Mouse (Mus musculus): ENCODE results near the gene Gm4353. TPM values are rescaled to one million over a fixed set of nuclear protein-coding genes. Genes with fewer than 3 reads are reported as not detected.

The Gm4353 gene
- polyA plus RNA-seq, 1 experiment from 2014 or later = 1.1 TPM

DNA sequence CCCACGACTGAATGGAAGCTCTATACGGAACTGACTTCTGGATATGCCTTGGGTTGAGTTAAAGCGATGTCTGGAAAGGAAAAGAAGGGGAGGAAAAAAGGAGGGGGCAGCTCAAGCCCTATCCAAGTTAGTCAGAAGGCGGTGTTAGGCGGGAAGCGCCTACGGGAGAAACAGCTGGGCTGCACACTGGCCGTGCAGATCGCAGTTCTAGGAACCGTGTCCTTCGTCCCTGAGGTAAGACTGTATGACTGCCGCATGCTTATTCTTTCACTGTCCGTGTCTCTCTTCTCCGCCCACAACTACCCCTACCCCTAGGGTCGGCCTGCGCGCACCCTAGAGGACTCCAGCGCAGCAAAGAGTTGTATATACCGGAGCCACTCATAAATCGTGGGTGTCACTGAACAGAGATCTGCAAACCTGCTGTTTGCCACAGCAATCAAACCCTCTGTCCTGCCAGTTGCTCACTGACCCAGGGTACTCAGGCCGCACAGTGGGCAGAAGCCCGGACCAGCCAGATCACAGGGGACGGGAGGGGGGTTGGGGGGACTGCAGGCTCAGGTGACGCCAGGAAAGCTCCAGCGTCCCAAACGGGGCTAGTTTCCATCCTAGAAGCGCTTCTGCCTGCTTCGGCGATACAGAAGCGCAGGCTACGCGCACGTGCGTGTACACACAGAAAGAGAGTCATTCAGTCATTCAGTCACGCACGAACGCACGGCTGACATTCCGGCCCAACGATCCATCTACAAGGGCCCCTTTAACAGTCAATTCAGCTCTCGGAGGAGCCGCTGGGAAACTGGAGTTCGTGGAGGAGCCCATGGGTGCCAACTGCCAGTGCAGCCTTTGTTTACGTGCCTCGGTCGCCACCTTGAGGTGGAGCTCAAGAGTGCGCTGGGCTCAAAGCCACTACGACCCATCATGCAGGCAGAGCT is 44.6 kb downstream of the Gm4353 start:
- peak; percentile 77 for ATAC-seq (ENCODE audit: borderline replicate concordance, extremely low read depth, low FRiP score, low TSS enrichment)
- Histone ChIP-seq H3K4me3 (peak overlapping the region; percentile 48), H3K4me2 (peak overlapping the region; percentile 97), H3K9me3 (no peaks in the 10 kb centered on the region), H3K27ac (no peak overlapping the region), H3K4me1 (peaks cover 20% of the 10 kb centered on the region), H3K36me3 (no peaks in the 10 kb centered on the region), H3K9ac (peak overlapping the region; percentile 32), H3K27me3 (peaks cover 48% of the 10 kb centered on the region)
- under 1% methylated on average over 48 of the region's 48 CpGs for WGBS

DNA sequence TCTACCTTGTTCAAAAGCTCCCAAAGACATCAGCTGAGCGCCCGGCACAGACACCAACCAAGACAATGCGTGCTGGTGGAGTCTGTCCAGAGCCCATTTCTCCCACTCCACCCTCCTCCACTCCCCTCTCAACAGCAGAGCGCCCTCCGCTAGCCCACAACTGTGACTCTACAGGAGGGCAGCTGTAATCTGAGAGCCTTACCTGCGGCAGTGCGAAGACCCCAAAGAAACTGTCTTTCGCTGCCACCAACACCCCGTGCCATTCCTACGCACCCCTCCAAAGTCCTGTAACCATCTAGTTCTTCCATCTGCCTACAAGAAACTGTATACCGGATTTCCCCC is 45.3 kb downstream of the Gm4353 start, which contains the start of gene 1110004F10Rik:
Gene 1110004F10Rik (plus strand): TSS at position 202 of the 342 bp plus-strand sequence.
- Histone ChIP-seq H3K9me3 (no peaks in the 10 kb centered on the region), H3K4me3 (peak within 1 kb of the TSS; percentile 48), H3K27me3 (peaks cover 53% of the 10 kb centered on the region), H3K36me3 (no peaks in the 10 kb centered on the region), H3K27ac (no peak within 1 kb of the TSS), H3K9ac (peak within 1 kb of the TSS; percentile 32), H3K4me1 (peaks cover 26% of the 10 kb centered on the region), H3K4me2 (peak within 1 kb of the TSS; percentile 97)
- WGBS = 2% methylated on average over 11 of the region's 11 CpGs
- 0 out of 2 replicates have a peak, but pooled peaks have one; percentile 23 for ATAC-seq (ENCODE audit: borderline replicate concordance, extremely low read depth, low FRiP score, low TSS enrichment)

DNA sequence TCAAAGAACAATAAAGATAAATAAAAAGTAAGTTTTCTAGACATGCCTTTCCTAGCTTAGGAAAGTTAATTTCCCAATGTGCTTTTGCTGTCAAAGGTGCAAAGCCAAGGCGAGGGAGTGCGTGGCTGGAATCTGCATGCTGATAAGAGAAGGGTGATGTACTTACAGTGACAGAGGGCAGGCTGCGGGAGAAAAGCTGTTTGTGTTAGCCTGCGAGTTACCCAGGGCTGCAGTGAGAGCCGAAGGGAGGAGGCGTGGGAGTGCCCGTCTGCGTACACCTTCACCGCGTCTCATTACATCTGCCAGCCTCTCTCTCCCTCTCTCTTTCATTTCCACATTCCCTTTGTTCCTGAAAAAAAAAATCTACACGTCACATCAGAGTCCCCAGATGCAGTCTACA is 45.9 kb downstream of the Gm4353 start, which contains the start of gene Sox6:
Gene Sox6 (minus strand): TSS at position 286 of the 400 bp plus-strand sequence.
- Histone ChIP-seq H3K4me1 (peaks cover 33% of the 10 kb centered on the region), H3K27ac (no peak within 1 kb of the TSS), H3K9me3 (no peaks in the 10 kb centered on the region), H3K4me2 (peak within 1 kb of the TSS; percentile 97), H3K36me3 (no peaks in the 10 kb centered on the region), H3K9ac (peak within 1 kb of the TSS; percentile 32; the same call in 1 of the 2 replicates), H3K4me3 (peak within 1 kb of the TSS; percentile 48), H3K27me3 (peaks cover 60% of the 10 kb centered on the region)
- no peak for ATAC-seq (ENCODE audit: borderline replicate concordance, extremely low read depth, low FRiP score, low TSS enrichment)
- 3% methylated on average over 11 of the region's 11 CpGs for WGBS

DNA sequence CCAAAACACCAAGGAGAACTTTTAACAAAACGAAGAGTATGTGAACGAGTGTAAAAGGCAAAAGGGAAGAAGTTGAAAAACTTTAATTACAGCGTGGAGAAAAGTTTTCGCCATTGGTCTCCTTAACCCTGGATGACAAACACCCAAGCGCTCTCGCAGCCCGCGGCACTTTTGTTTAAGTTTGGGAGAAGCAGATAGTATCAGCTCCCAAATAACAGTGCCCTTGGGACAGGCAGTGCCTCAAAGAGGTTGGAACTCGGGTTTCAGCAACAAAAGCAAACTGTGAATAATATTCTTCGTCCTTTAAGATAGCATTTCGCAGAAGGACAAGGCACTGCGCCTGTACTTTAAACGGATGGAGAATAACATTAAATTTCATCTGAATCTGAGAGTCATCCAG is 46.4 kb downstream of the Gm4353 start:
- peaks cover 61% of the 10 kb centered on the region for H3K27me3 ChIP-seq
- H3K36me3 ChIP-seq = no peaks in the 10 kb centered on the region
- peak overlapping the region; percentile 48 for H3K4me3 ChIP-seq
- H3K4me2 ChIP-seq = peak overlapping the region; percentile 97
- H3K9me3 ChIP-seq = no peaks in the 10 kb centered on the region
- H3K27ac ChIP-seq = no peak overlapping the region
- no peak overlapping the region for H3K9ac ChIP-seq
- 3% methylated on average over 13 of the region's 13 CpGs for WGBS
- peaks cover 34% of the 10 kb centered on the region for H3K4me1 ChIP-seq
- ATAC-seq (ENCODE audit: borderline replicate concordance, extremely low read depth, low FRiP score, low TSS enrichment) = no peak

DNA sequence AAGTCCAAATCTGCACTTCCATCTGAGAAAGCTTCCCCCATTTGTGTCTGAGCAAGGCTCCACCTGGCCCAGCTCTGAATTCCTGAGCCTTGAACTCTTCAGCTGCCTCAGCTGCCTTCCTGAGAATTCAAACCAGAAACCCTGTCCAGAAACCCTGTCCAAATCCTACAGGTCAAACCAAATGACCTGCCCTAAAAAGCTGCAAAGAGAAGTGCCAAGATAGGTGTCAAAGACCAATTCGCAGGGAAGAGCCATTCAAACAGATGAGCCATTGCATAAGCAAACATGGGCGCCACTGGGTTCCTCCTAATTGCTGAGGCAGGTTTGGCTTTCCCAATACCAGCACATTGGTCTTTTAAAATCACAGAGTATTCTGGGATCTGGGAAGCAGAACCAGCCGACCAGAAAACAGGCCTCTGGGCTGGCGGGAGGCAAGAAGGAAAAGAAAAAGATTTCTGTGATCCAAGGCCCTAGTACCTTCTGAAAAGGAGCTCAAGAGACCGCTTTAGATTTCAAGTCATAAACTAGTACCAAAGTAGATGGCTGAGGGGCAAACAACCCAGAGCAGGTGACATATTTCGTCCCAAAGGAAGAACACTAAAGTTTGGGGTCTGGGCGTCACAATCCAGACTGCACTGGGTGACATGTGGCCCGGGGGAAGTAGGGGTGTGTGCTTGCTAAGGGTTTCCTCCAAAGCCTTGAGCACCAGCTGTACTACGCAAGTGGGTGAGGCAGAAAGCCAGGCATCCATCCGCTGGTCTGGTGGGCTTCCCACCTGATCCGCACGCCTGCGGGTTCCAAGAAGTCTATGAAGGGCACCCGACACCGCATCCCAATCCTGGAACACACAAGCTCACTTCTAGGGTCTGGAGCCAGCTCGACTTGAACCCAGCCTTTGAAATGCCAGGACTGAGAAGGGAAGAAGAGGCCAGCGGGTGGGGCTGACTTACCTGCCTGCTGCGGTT is 47.6 kb downstream of the Gm4353 start:
- H3K36me3 ChIP-seq = no peaks in the 10 kb centered on the region
- no peak overlapping the region for H3K4me3 ChIP-seq
- peaks cover 61% of the 10 kb centered on the region for H3K27me3 ChIP-seq
- no peak overlapping the region for H3K9ac ChIP-seq
- WGBS = 50% methylated on average over 18 of the region's 18 CpGs
- ATAC-seq (ENCODE audit: borderline replicate concordance, extremely low read depth, low FRiP score, low TSS enrichment) = no peak
- no peak overlapping the region for H3K27ac ChIP-seq
- H3K9me3 ChIP-seq = no peaks in the 10 kb centered on the region
- no peak overlapping the region for H3K4me2 ChIP-seq
- peaks cover 34% of the 10 kb centered on the region for H3K4me1 ChIP-seq

DNA sequence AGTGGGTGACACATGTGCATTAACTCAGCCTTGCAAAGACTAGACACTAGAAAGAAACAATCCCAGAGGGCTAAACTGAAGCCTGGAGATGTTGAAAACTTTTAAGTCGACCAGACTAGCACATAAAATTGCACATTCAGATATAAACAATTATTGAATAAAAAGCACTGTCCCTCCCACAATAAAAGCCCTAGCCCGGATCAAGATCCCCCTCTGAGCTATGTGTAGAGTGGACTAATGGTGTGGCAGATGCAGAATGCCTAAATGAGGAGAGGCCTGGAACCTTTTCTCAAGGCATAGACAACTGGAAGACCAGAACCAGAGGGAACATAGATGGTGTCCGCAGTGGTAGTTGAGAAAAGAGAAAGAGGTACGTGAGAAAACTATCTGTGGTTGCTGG is 48.9 kb downstream of the Gm4353 start:
- WGBS = 61% methylated on average over 4 of the region's 4 CpGs
- no peak overlapping the region for H3K4me2 ChIP-seq
- H3K27me3 ChIP-seq = peaks cover 59% of the 10 kb centered on the region
- H3K36me3 ChIP-seq = no peaks in the 10 kb centered on the region
- H3K9ac ChIP-seq = no peak overlapping the region
- H3K4me1 ChIP-seq = peaks cover 37% of the 10 kb centered on the region
- no peak overlapping the region for H3K4me3 ChIP-seq
- no peak for ATAC-seq (ENCODE audit: borderline replicate concordance, extremely low read depth, low FRiP score, low TSS enrichment)
- H3K27ac ChIP-seq = no peak overlapping the region
- H3K9me3 ChIP-seq = no peaks in the 10 kb centered on the region

DNA sequence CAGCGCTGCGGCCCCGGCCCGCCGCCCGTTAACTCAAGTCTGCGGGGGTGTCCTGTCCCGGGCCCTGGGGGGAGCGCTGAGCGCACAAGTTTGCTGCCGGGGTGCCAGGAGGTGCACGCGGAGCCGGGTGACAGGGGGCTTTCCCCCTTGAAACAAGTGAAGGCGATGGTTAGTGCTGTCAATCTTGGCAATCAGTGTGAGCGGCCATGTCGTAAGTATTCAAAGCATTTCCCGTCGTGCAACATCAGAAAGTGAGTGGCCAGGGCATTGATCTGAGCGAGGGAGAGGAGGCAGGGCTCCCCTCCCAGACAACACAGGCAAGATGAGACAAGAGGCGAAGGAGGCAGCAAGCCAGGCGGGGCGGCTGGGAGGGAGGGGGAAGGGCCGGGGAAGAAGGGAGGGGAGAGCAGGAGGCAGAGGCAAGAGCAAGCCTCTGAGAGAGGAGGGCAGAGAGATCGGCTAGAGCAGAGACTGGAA is 50.1 kb downstream of the Gm4353 start:
- under 1% methylated on average over 25 of the region's 25 CpGs for WGBS
- Histone ChIP-seq H3K27me3 (peaks cover 60% of the 10 kb centered on the region), H3K36me3 (no peaks in the 10 kb centered on the region), H3K4me3 (peak overlapping the region; percentile 60), H3K27ac (peak overlapping the region; percentile 92), H3K9me3 (no peaks in the 10 kb centered on the region), H3K4me1 (peaks cover 35% of the 10 kb centered on the region), H3K9ac (peak overlapping the region; percentile 58), H3K4me2 (peak overlapping the region; percentile 98)
- peak; percentile 41 for ATAC-seq (ENCODE audit: borderline replicate concordance, extremely low read depth, low FRiP score, low TSS enrichment)

DNA sequence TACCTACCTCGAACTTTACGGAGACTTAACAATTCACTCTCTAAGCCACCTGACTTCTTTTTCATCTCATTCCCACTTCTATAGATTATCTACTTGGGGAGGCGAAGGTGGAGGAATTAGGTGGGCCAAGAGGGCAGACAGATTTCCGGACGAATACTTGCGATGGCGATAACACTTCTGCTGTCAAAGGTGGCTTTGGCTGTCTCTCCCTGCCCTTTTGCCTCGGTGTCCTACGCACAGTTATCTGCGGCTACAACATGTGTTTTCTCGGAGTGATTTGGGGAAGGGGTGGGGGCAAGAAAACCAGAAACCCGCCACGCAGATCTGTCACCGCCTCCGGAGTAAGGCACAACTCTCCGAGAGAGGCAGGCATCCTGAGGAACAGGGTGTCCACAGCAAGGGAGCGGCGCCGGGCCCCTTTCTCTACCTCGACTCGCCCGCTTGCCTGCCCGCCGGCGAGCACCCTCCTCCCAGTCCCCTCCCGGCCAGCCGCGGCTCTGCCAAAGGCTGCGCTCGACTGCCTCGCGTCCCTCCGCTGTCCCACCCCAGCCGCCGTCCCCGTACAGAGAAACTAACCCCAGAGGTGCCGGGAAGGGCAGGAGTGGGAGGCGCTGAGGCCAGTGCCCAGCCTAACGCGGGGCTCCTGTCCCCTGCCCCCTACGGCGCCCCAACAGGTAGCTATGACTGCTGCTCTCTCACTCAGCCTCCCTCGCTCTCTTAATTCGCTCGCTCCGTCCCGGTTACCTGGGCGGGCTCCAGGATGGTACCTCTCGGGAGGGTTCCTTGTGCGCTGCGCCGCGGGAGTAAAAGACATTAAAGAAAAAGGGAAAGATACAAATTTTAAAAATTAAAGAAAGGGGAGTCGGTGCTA is 50.8 kb downstream of the Gm4353 start:
- Histone ChIP-seq H3K4me3 (peak overlapping the region; percentile 60), H3K36me3 (no peaks in the 10 kb centered on the region), H3K27ac (peak overlapping the region; percentile 92), H3K9me3 (no peaks in the 10 kb centered on the region), H3K9ac (peak overlapping the region; percentile 58), H3K4me1 (peaks cover 28% of the 10 kb centered on the region), H3K27me3 (peaks cover 54% of the 10 kb centered on the region), H3K4me2 (peak overlapping the region; percentile 98)
- 2% methylated on average over 54 of the region's 54 CpGs for WGBS
- ATAC-seq (ENCODE audit: borderline replicate concordance, extremely low read depth, low FRiP score, low TSS enrichment) = peak; percentile 46

Other genes with a start within 250 kb of the Gm4353 start
- gene Sox6, start 45.8 kb downstream of the Gm4353 start, polyA plus RNA-seq (2015; fragmentation: Nextera tagmentation; extraction: Ambion mirVana) = 23.1 and 24.1 TPM in 2 replicates
- 254 and 260 TPM in 2 replicates for gene 1110004F10Rik, start 45.2 kb downstream of the Gm4353 start, polyA plus RNA-seq (2015; fragmentation: Nextera tagmentation; extraction: Ambion mirVana)
- gene Plekha7, start 223.7 kb upstream of the Gm4353 start, polyA plus RNA-seq (2015; fragmentation: Nextera tagmentation; extraction: Ambion mirVana) = 12.1 and 15.1 TPM in 2 replicates
- gene Rps13, start 249.6 kb upstream of the Gm4353 start, polyA plus RNA-seq (2015; fragmentation: Nextera tagmentation; extraction: Ambion mirVana) = 732 and 837 TPM in 2 replicates

Data from lung, embryonic 15.5 days (tissue).